Mouse (Mus musculus) lung, postnatal 0 days (tissue): ENCODE measurements around the gene Gm11037.

Experiments
- CTCF ChIP-seq: IDR thresholded peaks from 2 replicates; pipeline ENCODE4 v1.5.1; 2016; ENCODE audit warnings: antibody characterized with exemption, mild to moderate bottlenecking
- EP300 ChIP-seq: IDR thresholded peaks from 2 replicates; pipeline ENCODE4 v1.6.1; 2016; ENCODE audit warnings: antibody characterized with exemption, mild to moderate bottlenecking, control low read depth

DNA sequence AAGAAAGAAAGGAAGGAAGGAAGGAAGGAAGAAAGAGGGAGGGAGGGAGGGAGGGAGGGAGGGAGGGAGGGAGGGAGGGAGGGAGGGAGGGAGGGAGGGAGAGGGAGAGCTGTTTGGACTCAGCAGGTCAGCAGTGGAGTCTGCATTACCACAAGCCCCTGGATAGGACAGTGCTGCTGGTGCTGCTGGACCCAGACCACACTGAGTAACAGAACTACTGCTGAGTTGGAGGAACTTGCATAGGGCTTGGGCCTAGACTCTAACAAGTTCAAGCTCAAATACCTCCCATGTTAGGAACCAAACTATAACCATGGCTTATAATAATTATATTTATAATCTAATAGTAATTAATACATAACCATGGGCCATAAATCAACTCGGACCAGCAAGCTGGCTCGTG is 2.4 kb upstream of the Gm11037 start:
- TF ChIP-seq CTCF (no peak), EP300 (no peak)
